Mouse (Mus musculus) embryo, embryonic 9.5 days (tissue): ENCODE results near the gene Tmem170b.
"Not testable (repeated sequence)": the region's sequence is repeated elsewhere in the genome, so short reads cannot be mapped to it uniquely, and the experiment has no call there.

Experiments used
- DNase-seq: peaks from one replicate; pipeline ENCODE4 v3.0.0-alpha.2; 2017; ENCODE audit errors: extremely low spot score

The Tmem170b gene

DNA sequence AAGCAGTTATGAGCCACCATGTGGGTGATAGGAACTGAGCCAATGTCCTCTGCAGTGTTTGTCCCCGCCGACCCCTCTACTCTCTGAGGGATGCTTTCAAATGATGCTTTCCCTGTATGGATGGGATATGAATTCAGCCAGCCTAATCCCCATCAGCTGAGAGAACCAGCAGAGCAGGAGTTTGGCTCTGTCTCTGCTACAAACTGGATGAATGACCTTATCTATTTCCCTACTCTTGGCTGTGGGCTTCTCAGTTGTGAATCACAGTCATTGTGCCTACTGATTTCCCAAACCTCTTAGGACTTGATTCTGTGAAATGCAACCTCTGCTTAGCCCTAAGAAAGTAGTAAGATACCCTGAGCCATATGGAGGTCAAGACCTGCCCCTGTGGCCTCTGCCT is 64.2 kb downstream of the Tmem170b start:
- DNase-seq, result no peak

DNA sequence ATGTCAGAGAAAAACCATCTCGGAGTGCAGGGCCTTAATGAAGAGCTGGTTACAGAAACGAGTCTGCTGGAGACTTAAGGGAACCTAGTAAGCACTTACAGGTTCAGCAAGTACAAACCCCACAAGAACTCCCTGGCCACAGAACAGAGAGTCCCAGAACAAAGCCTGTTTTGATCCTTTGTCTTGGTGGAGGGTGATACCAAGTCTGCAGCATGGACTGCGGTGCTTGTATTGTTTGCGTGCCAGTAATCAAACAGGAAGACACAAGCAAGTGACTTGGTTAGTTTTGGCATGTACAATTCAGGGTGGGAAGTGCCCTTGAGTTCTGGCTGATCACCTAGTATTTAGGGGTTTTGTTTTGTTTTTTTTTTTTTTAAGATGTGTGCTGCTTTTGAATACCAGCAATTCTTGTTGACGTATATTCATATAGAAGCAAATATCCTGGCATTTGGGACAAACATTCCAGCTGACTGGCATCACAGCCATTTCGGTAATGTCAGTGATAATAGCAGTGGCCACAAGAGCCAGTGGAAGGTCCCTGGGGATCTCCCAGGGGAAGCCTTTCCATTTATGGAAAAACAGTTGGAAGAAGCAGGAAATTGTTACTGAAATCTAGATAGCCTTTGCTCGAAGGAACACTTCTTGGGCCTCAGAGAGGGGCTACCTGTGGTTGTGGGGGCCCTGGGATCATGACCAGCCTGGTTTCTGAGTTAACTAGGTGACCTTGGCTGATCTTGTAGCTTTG is 64.9 kb downstream of the Tmem170b start:
- DNase-seq, result no peak

DNA sequence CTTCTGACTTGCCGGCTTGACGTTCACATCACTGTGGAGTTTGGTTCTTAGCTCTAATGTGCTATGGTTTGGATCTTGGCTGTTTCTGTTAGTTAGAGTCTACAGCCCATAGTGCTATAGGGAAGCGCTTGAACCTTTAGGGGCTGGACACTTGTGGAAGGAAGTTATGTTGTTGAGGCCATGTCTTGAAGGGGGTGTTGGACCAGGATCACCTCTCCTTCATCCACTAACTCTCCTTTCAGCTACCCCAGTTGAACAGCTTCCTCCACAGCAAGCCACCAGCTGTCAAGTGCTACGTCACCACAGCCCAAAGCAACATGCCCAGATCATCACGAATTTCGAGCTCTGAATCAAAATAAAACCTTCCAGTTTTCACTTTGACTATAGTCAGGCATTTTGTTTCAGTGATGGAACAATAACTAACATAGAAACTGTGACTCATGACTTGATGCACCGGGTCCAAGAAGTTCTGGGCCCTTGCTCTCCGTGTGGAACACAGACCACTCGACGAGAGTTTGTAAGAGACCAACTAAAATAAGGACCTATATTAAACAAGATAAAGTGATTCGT is 65.5 kb downstream of the Tmem170b start:
- no peak for DNase-seq

DNA sequence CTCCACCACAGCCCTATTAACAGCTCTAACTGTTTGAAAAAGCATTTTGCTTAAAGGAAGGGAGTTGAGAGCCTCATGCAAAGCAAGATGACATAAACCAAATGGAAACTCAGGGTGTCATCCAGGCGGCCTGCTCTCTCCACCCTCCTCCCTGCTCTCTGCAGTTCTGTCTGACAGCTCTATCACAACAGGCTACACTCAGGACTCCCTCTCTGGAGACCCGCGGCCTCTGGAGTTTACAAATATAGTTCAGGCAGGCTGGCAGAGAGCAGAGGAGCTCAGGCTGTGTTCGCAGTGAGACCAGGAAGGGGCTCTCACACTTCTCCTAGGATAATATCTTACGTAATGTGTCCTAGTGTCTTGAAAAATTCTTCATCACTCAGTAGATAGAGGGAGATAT is 67.2 kb downstream of the Tmem170b start:
- DNase-seq, result not testable (repeated sequence)

DNA sequence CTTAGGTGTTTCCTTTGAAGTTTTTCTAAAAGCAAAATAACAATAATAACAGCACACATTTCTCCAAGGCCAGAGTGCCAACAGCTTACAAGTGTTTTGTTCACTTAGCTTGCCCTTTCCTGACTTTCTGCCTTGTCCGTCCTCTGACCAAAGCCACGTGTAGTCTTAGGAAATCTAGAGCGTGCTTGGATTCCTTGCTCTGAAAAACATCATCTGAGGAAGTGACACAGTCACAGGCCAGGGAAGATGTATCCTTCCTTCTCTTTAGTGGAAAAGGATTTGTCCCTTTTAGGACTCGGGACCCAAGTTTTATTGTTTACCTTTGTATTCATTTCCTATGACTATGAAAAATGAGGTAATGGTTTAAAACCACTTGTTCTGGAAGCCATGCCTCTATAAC is 67.8 kb downstream of the Tmem170b start:
- DNase-seq, result no peak

DNA sequence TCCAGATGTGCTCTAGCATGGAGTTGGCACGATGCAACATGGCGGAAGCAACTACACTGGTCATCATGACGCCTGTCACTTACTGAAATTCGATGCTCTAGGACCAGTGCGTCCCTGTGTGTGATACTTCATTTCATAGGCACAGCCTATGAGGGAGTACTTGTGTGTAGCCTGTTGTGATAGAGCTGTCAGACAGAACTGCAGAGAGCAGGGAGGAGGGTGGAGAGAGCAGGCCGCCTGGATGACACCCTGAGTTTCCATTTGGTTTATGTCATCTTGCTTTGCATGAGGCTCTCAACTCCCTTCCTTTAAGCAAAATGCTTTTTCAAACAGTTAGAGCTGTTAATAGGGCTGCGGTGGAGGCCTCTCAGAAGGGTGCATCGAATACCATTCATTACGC is 68.9 kb downstream of the Tmem170b start:
- DNase-seq, result not testable (repeated sequence)

DNA sequence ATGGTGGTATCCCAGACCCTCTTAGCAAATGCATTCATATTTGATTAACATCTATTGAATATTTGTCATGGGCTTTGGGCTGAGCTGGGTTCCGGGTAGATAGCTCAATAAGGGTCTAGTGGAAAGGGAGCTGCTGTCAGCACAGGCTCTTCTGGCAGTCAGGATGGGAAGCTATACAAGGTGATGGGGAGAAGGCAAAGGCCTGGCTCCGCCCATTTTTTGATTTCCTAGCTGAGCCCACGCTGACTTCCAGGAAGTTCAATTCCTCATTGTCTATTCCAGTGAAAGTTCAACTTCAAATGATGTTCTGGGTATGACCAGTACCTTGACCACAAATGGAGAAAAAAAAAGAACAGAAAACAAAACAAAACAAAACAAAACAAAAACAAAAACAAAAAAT is 69.8 kb downstream of the Tmem170b start:
- no peak for DNase-seq

DNA sequence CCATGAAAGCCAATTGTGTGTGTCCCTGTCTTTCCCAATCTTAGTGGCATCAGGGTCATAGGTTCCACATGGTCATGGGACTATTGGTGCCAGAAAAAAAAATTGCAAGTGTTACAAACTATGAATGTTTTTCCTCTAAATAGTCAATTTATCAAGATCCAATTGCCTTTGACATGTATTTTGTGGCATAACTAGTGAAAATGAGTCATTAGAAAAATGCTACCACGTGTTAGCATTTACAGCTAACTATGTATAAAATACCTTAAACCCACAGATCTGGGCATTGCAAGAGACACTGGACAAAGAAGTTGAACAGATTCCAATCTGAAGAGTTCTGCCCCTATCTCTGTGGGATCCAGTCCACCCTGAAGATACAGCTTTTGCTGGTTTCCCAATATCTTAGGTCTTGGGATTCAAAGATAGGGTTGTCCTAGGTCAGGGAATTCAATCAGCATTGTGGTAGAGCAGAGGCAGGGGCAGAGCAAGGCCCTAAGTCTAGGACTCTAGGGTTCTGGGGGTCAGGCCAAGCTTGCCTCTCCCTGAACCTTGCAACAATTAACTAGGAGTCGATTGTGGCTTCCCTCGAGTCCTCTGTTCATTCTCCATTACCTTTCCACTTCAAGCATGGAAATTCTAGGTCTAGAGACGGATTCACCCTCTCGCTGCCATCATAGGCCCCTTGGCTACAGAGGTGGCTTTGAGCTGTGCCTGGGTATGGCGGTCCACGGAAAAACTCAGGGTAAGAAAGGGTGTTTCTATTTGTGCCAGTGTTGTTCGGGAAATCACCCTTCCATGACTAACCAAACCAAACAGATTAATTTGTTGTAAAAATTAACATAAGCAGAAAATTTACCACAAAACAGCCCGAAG is 70.5 kb downstream of the Tmem170b start:
- DNase-seq, result no peak

DNA sequence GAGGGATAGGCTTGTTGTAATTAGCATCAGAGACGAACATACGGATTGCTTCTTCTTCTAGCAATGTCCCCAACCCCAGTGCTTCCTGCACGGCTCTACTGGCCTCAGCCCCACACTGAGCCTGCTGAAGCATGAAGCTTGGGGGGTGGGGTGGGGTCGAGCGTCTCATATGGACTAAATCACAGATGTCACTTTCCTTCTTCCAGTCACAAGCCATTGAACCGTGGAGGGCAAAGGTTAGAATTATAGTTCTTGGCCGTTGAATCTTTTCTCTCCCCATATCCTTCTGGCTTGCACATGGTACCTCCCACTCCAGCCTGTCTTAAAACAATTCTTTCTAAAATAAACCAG is 71.1 kb downstream of the Tmem170b start:
- DNase-seq, result peak; percentile 30

DNA sequence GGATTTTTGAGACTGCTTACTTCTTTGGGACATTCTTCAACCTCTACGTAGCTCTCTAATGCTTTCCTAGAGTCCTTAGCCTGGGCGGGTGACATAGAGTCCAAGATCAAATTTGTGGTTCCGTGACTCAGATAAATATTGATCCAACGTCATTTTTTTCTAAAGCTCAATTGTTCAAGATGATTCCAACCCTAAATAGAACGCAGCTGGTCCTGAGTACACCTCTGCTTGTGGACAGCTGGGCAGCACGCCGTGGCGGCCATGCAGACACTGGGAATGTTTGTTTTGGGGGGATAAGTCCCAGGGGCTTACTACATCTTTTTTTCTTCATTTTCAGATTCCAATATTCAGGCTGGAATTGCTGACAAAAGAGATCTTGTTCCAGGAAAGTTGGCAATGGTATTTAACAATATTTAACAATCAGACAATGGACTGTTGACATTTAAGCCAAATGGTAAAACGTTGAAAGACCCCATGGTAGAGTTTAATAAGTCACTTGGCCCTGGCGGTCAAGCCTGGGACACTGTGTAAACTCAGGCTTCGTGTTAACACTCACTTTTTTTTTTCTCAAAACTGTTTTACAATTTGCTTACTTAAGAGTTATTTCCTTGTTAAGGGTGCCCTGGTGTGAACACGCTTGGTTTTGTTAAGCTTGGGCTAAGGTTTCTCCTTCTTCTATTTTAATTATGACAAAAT is 75.3 kb downstream of the Tmem170b start:
- DNase-seq, result no peak

DNA sequence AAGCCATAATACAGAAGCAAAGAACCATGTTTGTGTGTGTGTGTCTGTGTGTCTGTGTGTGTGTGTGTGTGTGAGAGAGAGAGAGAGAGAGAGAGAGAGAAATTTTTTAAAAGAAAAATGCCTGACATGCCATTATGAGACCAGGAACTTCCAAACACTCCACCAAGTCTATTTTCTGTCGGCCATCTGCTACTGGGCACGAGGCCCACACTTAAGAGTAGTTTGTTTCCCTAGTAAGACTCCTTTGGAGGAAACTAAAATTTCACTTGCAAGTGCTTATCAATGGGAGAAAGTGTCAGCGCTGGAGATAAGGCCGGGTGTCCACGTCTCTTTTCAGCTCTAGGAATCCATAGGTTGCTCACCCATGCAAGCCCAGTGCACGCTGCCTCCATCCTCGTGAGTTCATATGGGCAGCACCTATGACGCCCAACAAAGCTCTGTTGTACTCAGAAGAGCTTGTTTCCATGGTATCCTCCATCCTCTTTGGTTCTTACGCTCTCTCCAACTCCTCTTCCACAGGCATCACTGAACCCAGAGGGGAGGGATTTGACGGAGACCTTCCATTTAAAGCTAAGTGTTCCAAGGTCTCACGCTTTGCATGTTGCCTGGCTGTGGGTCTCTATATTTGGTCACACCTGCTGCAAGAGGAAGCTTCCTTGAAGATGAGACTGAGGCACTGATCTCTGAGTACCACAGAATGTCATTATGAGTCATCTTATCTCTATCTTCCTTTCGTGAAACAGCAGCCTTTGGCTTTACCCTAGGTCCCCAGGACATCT is 76.8 kb downstream of the Tmem170b start:
- DNase-seq, result no peak

DNA sequence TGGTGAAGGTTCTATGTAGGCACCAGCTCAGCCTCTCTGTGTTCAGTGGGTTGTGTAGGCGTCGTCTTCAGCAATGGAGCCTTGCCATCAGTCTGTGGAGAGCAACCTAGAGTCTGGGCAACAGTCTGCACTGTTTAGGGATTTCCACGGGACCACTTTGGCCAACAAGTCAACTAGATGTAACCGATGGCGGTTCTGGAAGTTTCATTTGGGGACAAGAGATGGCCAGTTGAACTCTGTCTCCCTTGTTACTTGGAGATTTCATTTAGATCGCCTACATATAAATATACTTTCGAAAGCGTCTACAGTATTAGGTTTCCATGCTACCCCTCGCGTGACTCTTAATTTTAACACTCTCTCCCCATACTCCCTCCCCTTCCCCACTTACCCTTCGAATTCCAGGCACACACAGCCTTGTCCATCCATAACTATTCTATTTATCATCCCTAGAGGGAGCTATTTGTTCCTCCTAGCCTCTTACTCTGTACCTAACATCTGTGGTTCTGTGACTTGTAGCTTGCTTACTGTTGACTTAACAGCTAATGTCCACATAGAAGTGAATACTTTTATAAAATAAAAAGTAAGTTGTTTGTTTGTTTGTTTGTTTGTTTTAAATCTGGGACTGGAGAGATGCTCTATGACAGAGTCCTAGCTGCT is 77.8 kb downstream of the Tmem170b start:
- no peak for DNase-seq

DNA sequence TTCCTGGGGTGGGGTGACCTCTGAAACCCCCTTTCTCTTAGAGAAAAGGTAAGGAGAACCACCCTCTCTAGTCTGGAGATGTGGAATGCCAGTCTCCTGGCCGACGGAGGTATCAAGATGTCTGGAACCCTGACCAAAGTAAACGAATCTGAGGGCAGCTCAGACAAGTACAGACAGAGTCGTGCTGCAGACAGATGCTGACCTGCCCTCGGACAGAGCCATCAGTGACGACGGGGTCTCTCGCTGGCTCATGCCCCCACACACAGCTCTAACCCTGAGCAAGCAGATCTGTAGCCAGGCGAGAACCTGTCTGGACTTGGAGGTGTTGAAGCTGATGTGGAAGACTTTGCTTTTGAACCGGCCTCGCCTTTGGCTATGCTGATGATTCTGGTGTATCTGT is 79.8 kb downstream of the Tmem170b start:
- DNase-seq, result no peak

DNA sequence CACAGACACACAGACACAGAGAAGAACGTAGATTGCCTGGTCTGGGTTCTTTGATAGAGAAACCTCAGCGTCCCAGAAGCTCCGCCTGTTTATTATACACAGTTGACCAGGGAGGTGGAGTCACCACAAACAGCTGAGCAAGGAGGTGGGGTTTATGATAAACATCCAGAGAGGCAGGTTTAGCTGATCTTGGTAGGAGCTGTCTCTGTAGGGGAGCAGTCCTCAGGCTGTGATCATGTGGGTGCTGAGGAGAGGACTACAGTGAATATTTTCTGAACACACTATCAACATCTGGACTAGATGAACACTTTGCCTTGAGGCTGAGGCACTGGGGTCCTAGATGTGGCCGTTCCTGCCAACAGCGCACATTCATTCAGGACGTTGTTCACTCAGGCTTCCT is 83.3 kb downstream of the Tmem170b start:
- DNase-seq, result no peak

DNA sequence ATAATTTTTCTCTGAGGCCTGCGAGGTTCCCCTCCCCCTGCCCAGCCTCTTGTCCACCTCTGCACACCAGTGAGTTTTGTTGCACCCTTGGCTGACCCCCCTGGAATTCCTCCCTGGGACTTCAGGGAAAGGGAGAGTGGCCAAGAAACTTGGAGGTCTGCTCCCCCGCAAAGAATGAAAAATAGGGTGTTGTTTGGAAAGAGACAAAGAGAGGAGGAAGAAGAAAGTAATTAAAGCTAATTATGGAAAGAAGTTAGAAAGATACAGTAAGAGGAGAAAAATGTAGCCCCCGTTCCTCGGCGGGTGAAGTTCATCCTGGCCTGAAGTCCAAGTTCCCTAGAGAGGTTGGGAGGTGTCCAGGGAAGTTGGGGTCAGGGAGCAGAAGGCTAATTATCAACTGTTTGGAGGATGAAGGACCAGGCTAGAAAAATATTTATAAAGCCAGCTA is 83.9 kb downstream of the Tmem170b start:
- no peak for DNase-seq
